Mouse (Mus musculus) forebrain, embryonic 10.5 days (tissue): Measurements from ENCODE around the gene Cdh16. TPM values are rescaled to one million over a fixed set of nuclear protein-coding genes. Genes with fewer than 3 reads are reported as not detected.
A peak's percentile ranks its signal among the peaks of the same experiment; 100 is the strongest.
"Not testable (repeated sequence)": the region's sequence is repeated elsewhere in the genome, so short reads cannot be mapped to it uniquely, and the experiment has no call there.

Experiments used
- DNase-seq: peaks from one replicate; pipeline ENCODE4 v3.0.0-alpha.2; 2017; ENCODE audit warnings: low spot score; ENCODE audit errors: extremely low spot score
- H3K27ac ChIP-seq: fragments of 300-500 bp; sonication (generic); 2 replicates; pipeline ENCODE4 v1.5.1; 2016; ENCODE audit warnings: mild to moderate bottlenecking
- H3K27me3 ChIP-seq: fragments of 300-500 bp; sonication (generic); 2 replicates; pipeline ENCODE4 v1.6.1; 2016; ENCODE audit warnings: mild to moderate bottlenecking; ENCODE audit not compliant: poor library complexity, severe bottlenecking
- H3K36me3 ChIP-seq: fragments of 300-500 bp; sonication (generic); replicated peaks from 2 replicates; pipeline ENCODE4 v1.6.1; 2016; ENCODE audit warnings: mild to moderate bottlenecking, moderate library complexity
- H3K4me1 ChIP-seq: fragments of 300-500 bp; sonication (generic); 2 replicates; pipeline ENCODE4 v1.6.1; 2016
- H3K4me3 ChIP-seq: fragments of 300-500 bp; sonication (generic); 2 replicates; pipeline ENCODE4 v1.5.1; 2016; ENCODE audit warnings: mild to moderate bottlenecking, moderate library complexity
- H3K9me3 ChIP-seq: fragments of 300-500 bp; sonication (generic); 2 replicates; pipeline ENCODE4 v1.6.1; 2016; ENCODE audit warnings: mild to moderate bottlenecking, moderate library complexity
- WGBS: fragments of 180-500 bp; shearing (Covaris S2); methylation state at CpG from one replicate; pipeline ENCODE4 v1.1.7; 2016; 5-methylcytosine and 5-hydroxymethylcytosine counted together
- polyA plus RNA-seq: library from polyadenylated mRNA; unstranded; fragments of >200 nt; fragmentation: Nextera tagmentation; extraction: Ambion mirVana; gene quantifications from 2 replicates; pipeline ENCODE4 v1.2.1, GENCODE M21; 2016

Gene Cdh16
- polyA plus RNA-seq, 1 experiment from 2014 or later = not detected

DNA sequence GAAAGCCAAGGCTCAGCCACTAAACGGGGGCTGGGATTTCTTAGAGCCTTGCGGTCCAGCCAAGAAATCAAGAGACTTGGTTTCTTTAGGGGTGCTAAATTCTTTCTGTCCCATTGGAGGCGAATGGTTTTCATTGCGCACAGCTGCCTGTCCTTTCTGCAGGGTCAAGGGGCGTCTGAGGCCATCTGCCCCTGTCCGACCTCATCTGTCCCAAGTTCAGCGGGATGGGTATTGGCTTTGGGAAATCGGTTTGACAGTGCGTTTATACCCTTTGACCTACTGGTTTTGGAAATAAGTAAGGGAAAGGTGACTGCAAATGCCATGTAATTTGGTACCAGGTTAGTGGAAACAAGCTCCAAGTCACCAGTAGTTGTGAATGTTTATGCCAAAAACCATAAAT lies 32.3 kb downstream of the Cdh16 start:
- Histone ChIP-seq H3K36me3 (peaks cover 36% of the 10 kb centered on the region), H3K4me3 (peak overlapping the region; percentile 85), H3K27me3 (no peaks in the 10 kb centered on the region), H3K9me3 (no peaks in the 10 kb centered on the region), H3K27ac (peak overlapping the region; percentile 92), H3K4me1 (peaks cover 18% of the 10 kb centered on the region)
- WGBS = 6% methylated on average over 9 of the region's 9 CpGs
- DNase-seq = no peak

- H3K36me3 ChIP-seq = peaks cover 30% of the 10 kb centered on the region
Observed at GRCm38 (mm10) chr8:104591133-104591834, 32.9 kb downstream of the Cdh16 start, which contains the start of gene Pdp2. Gene Pdp2 (plus strand): TSS chr8:104591451.

GRCm38 (mm10) chr8:104590284-104590683 lies 33.9 kb downstream of the Cdh16 start:
- H3K4me1 ChIP-seq = peaks cover 18% of the 10 kb centered on the region
- H3K36me3 ChIP-seq = peaks cover 20% of the 10 kb centered on the region
- H3K9me3 ChIP-seq = peaks cover 2% of the 10 kb centered on the region; the same call in 1 of the 2 replicates
- H3K4me3 ChIP-seq = no peak overlapping the region
- no peak for DNase-seq
- 89% methylated on average over 3 of the region's 3 CpGs for WGBS
- H3K27ac ChIP-seq = peak overlapping the region; percentile 92; the same call in 1 of the 2 replicates
- H3K27me3 ChIP-seq = no peaks in the 10 kb centered on the region

More at GRCm38 (mm10) chr8:104591133-104591834, 32.9 kb downstream of the Cdh16 start, which contains the start of gene Pdp2:
- DNase-seq = peak; percentile 89
- peak within 1 kb of the TSS; percentile 85 for H3K4me3 ChIP-seq
- peak within 1 kb of the TSS; percentile 92 for H3K27ac ChIP-seq
- no peaks in the 10 kb centered on the region for H3K9me3 ChIP-seq
- no peaks in the 10 kb centered on the region for H3K27me3 ChIP-seq
- WGBS = under 1% methylated on average over 44 of the region's 44 CpGs
- peaks cover 18% of the 10 kb centered on the region for H3K4me1 ChIP-seq

- Histone ChIP-seq H3K27ac (no peak overlapping the region), H3K4me3 (no peak overlapping the region), H3K4me1 (no peaks in the 10 kb centered on the region), H3K9me3 (peaks cover 15% of the 10 kb centered on the region; the same call in 1 of the 2 replicates), H3K27me3 (no peaks in the 10 kb centered on the region), H3K36me3 (no peaks in the 10 kb centered on the region)
- no peak for DNase-seq
- 61% methylated on average over 1 of the region's 1 CpGs for WGBS
Observed at GRCm38 (mm10) chr8:104584522-104584921, 39.7 kb downstream of the Cdh16 start.

DNA sequence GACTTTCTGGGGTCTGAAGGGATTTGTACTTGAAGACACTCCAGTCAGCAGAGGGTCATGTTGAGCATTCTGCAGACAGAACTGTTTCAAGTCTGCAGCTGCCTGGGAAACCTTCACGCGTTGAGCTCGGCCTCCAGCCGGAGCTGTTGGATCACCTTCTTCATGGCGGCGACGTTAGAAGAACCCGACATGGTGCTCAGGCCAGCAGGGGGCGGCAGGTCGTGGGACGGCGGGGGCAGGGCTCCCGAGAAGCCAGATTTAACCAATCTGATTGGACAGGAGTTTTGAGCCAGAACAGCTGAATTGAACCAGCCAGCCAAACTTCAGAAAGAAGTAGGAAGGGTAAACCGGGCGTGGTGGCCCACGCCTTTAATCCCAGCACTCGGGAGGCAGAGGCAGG lies 46.6 kb downstream of the Cdh16 start:
- DNase-seq, H3K9me3 ChIP-seq, H3K4me1 ChIP-seq, H3K36me3 ChIP-seq, H3K27me3 ChIP-seq, H3K4me3 ChIP-seq, H3K27ac ChIP-seq: not testable (repeated sequence)
- WGBS = 80% methylated on average over 17 of the region's 17 CpGs

- Histone ChIP-seq H3K9me3 (no peaks in the 10 kb centered on the region), H3K4me1 (no peaks in the 10 kb centered on the region), H3K36me3 (no peaks in the 10 kb centered on the region), H3K27ac (no peak overlapping the region), H3K27me3 (no peaks in the 10 kb centered on the region), H3K4me3 (no peak overlapping the region)
- 92% methylated on average over 3 of the region's 3 CpGs for WGBS
- no peak for DNase-seq
Observed at GRCm38 (mm10) chr8:104576820-104577219, 47.4 kb downstream of the Cdh16 start.

DNA sequence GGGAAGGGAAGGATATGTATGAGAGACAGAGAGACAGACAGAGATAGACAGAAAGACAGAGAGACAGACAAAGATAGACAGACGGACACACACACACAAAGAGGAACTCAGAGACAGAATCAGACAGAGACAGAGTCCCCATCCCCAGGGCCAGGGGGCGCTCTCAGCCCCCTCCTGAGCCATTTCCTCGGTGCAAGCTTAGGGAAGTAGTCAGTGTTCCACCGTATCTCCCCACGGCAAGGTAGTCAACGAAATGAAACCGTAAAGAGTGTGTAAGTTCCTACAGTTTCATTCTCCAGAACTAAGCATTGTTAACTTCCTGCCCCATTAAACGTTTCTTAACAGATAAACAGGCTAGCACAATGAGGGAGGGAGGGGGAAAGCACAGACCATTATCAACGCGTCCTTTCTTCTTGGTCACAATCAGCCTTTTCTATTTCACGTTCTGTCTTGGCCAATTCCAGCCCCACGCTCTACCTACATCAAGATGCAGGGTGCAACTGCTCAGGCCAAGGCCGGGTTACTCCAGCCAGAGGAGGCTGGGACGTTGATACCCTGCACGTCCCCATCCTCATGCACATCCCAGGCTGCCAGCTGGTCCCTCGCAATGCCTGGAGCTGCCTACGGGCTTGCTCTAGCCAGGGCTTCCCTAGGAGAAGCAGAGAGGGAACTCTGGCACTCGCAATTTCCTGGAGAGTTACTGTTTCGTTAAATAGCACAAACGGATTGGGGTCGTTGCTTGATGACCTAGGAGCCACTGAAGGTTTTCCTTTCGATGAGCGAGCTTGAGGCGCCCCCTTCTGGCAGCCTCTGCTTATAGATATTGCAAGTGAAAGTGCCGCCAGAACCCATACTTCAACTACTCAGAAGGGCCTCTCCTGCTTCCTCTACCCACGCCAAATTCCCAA lies 53.5 kb downstream of the Cdh16 start:
- no peaks in the 10 kb centered on the region for H3K9me3 ChIP-seq
- peak; percentile 80 for DNase-seq
- WGBS = 7% methylated on average over 26 of the region's 26 CpGs
- H3K36me3 ChIP-seq = no peaks in the 10 kb centered on the region
- H3K4me1 ChIP-seq = peaks cover 8% of the 10 kb centered on the region
- H3K4me3 ChIP-seq = peak overlapping the region; percentile 50
- H3K27ac ChIP-seq = peak overlapping the region; percentile 65; the same call in 1 of the 2 replicates
- peaks cover 5% of the 10 kb centered on the region; the same call in 1 of the 2 replicates for H3K27me3 ChIP-seq

GRCm38 (mm10) chr8:104569559-104569958 lies 54.6 kb downstream of the Cdh16 start:
- 52% methylated on average over 1 of the region's 1 CpGs for WGBS
- Histone ChIP-seq H3K36me3 (no peaks in the 10 kb centered on the region), H3K4me3 (no peak overlapping the region), H3K27me3 (peaks cover 5% of the 10 kb centered on the region; the same call in 1 of the 2 replicates), H3K4me1 (peaks cover 8% of the 10 kb centered on the region), H3K9me3 (no peaks in the 10 kb centered on the region), H3K27ac (no peak overlapping the region)
- peak; percentile 22 for DNase-seq

DNA sequence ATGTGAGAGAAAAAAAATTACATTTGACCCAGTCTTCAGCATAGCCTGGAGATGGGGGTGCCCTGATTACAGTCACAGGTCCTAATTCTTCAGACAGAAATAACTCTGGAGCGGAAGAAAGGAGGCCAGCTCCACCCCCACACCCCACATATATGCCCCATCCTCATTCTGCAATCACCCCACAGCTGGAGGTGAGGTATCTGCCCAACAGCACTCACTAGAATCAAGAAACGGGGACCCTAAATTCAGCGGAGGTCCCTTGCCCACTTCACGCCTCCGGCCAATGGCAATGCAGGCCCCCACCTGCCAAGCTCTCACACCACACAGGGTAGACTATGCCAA lies 58.8 kb downstream of the Cdh16 start:
- H3K36me3 ChIP-seq = no peaks in the 10 kb centered on the region
- no peaks in the 10 kb centered on the region for H3K9me3 ChIP-seq
- WGBS = 95% methylated on average over 5 of the region's 5 CpGs
- H3K27ac ChIP-seq = no peak overlapping the region
- DNase-seq = no peak
- peaks cover under 1% of the 10 kb centered on the region; the same call in 1 of the 2 replicates for H3K4me1 ChIP-seq
- H3K27me3 ChIP-seq = peaks cover 4% of the 10 kb centered on the region; the same call in 1 of the 2 replicates
- no peak overlapping the region for H3K4me3 ChIP-seq

- H3K27ac ChIP-seq = no peak overlapping the region
- no peaks in the 10 kb centered on the region for H3K4me1 ChIP-seq
- H3K4me3 ChIP-seq = no peak overlapping the region
- WGBS = 16% methylated on average over 22 of the region's 22 CpGs
- no peaks in the 10 kb centered on the region; the same call in 1 of the 2 replicates for H3K27me3 ChIP-seq
- H3K9me3 ChIP-seq = no peaks in the 10 kb centered on the region
- DNase-seq = peak; percentile 84
- H3K36me3 ChIP-seq = no peaks in the 10 kb centered on the region
Observed at GRCm38 (mm10) chr8:104564633-104565456, 59.4 kb downstream of the Cdh16 start.

GRCm38 (mm10) chr8:104560731-104561130 lies 63.5 kb downstream of the Cdh16 start:
- Histone ChIP-seq H3K4me3 (no peak overlapping the region), H3K27ac (no peak overlapping the region), H3K4me1 (no peaks in the 10 kb centered on the region), H3K36me3 (no peaks in the 10 kb centered on the region), H3K27me3 (no peaks in the 10 kb centered on the region), H3K9me3 (no peaks in the 10 kb centered on the region)
- DNase-seq = no peak

DNA sequence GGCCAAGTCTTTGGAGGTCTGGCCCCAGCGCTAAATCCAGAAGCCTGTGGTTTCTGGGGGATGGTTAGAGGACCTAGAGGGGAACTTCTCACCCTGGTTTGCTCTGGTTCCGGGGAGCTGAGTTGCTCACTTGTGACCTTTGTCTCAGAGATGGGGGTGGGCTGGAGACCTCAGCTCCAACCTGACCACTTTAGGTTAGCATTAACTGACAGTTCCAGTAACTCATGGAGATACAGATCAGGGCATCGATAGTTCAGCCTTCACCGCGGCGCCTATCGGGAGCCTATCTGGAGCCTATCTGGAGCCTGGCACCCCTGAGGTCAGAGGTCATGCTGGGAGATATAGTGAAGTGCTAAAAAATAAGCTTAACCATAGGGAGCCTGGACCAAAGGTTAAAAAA lies 67.0 kb downstream of the Cdh16 start:
- Histone ChIP-seq H3K27ac (no peak overlapping the region), H3K36me3 (no peaks in the 10 kb centered on the region), H3K4me1 (no peaks in the 10 kb centered on the region), H3K27me3 (0 out of 2 replicates have a peak, but pooled peaks cover 9% of the 10 kb centered on the region), H3K9me3 (no peaks in the 10 kb centered on the region), H3K4me3 (no peak overlapping the region)
- WGBS = 86% methylated on average over 7 of the region's 7 CpGs
- no peak for DNase-seq
